Mouse (Mus musculus) lung, postnatal 0 days (tissue): ENCODE data around the gene Gstm3. TPM values are rescaled to one million over a fixed set of nuclear protein-coding genes. Genes with fewer than 3 reads are reported as not detected.

Experiments used
- ATAC-seq: fragments of 200-750 bp; cut with Nextera tagmentation; 2 replicates; pipeline ENCODE4 v1.8.0; 2017; ENCODE audit warnings: moderate library complexity
- DNase-seq: peaks from one replicate; pipeline ENCODE4 v3.0.0-alpha.2; 2016; ENCODE audit warnings: low spot score
- H3K27ac ChIP-seq: fragments of 300-500 bp; sonication (generic); 2 replicates; pipeline ENCODE4 v1.5.1; 2014; ENCODE audit warnings: antibody characterized with exemption, mild to moderate bottlenecking, low read length, mixed read lengths
- H3K27me3 ChIP-seq: fragments of 300-500 bp; sonication (generic); replicated peaks from 2 replicates; pipeline ENCODE4 v1.6.1; 2014; ENCODE audit warnings: low read length, mixed read lengths; ENCODE audit not compliant: insufficient read depth
- H3K36me3 ChIP-seq: fragments of 300-500 bp; sonication (generic); 2 replicates; pipeline ENCODE4 v1.6.1; 2014; ENCODE audit warnings: low read length, mixed read lengths; ENCODE audit not compliant: insufficient read depth
- H3K4me1 ChIP-seq: fragments of 300-500 bp; sonication (generic); 2 replicates; pipeline ENCODE4 v1.6.1; 2014; ENCODE audit warnings: antibody characterized with exemption, low read depth, low read length, mixed read lengths; ENCODE audit not compliant: insufficient read depth
- H3K4me2 ChIP-seq: fragments of 300-500 bp; sonication (generic); replicated peaks from 2 replicates; pipeline ENCODE4 v1.6.1; 2014; ENCODE audit warnings: low read depth, mild to moderate bottlenecking, low read length, moderate library complexity, mixed read lengths
- H3K4me3 ChIP-seq: fragments of 300-500 bp; sonication (generic); 2 replicates; pipeline ENCODE4 v1.5.1; 2014; ENCODE audit warnings: low read depth, low read length
- H3K9ac ChIP-seq: fragments of 300-500 bp; sonication (generic); replicated peaks from 2 replicates; pipeline ENCODE4 v1.6.1; 2014; ENCODE audit warnings: low read depth, mild to moderate bottlenecking
- H3K9me3 ChIP-seq: fragments of 300-500 bp; sonication (generic); 2 replicates; pipeline ENCODE4 v1.6.1; 2016; ENCODE audit warnings: low read length, mixed read lengths
- CTCF ChIP-seq: IDR thresholded peaks from 2 replicates; pipeline ENCODE4 v1.5.1; 2016; ENCODE audit warnings: antibody characterized with exemption, mild to moderate bottlenecking
- EP300 ChIP-seq: IDR thresholded peaks from 2 replicates; pipeline ENCODE4 v1.6.1; 2016; ENCODE audit warnings: antibody characterized with exemption, mild to moderate bottlenecking, control low read depth
- WGBS: fragments of 180-500 bp; shearing (Covaris S2); extraction: QIAGEN DNeasy Blood & Tissue Kit; methylation state at CpG from one replicate; pipeline ENCODE4 v1.1.7; 2014; 5-methylcytosine and 5-hydroxymethylcytosine counted together
- polyA plus RNA-seq: library from polyadenylated mRNA; unstranded; fragments of >200 nt; fragmentation: Nextera tagmentation; extraction: Ambion mirVana; gene quantifications from 2 replicates; pipeline ENCODE4 v1.2.1, GENCODE M21; 2015

Gstm3 gene
- polyA plus RNA-seq, 1 experiment from 2014 or later, result 0.27 TPM

- no peak overlapping the region for H3K4me3 ChIP-seq
- no peak overlapping the region for H3K4me2 ChIP-seq
- WGBS, result 80% methylated on average over 3 of the region's 3 CpGs
- no peaks in the 10 kb centered on the region for H3K9me3 ChIP-seq
- no peaks in the 10 kb centered on the region for H3K36me3 ChIP-seq
- no peak for ATAC-seq
- no peak overlapping the region for H3K9ac ChIP-seq
- H3K27me3 ChIP-seq, result no peaks in the 10 kb centered on the region
- peak; percentile 50 for TF ChIP-seq CTCF
- no peak for TF ChIP-seq EP300
- H3K4me1 ChIP-seq, result no peaks in the 10 kb centered on the region
- DNase-seq, result peak; percentile 17
- no peak overlapping the region for H3K27ac ChIP-seq
These were observed 52.0 kb downstream of the Gstm3 start for GRCm38 (mm10) chr3:107917097-107917496.

GRCm38 (mm10) chr3:107916674-107917073, 52.4 kb downstream of the Gstm3 start:
- WGBS, result 75% methylated on average over 15 of the region's 15 CpGs
- Histone ChIP-seq H3K27me3 (no peaks in the 10 kb centered on the region), H3K36me3 (no peaks in the 10 kb centered on the region), H3K9ac (no peak overlapping the region), H3K9me3 (no peaks in the 10 kb centered on the region), H3K4me1 (no peaks in the 10 kb centered on the region), H3K4me2 (no peak overlapping the region), H3K27ac (no peak overlapping the region), H3K4me3 (no peak overlapping the region)
- DNase-seq, result no peak
- no peak for ATAC-seq
- no peak for TF ChIP-seq EP300
- no peak for TF ChIP-seq CTCF

Other genes starting within 250 kb of the Gstm3 start
- 10.9 and 14.3 TPM in 2 replicates for gene Csf1, start 208.8 kb downstream of the Gstm3 start, polyA plus RNA-seq
- not detected in 2 replicates for gene Eps8l3, start 92.1 kb downstream of the Gstm3 start, polyA plus RNA-seq
- 47.2 and 50.4 TPM in 2 replicates for gene Gstm5, start 73.5 kb downstream of the Gstm3 start, polyA plus RNA-seq
- 5.6 and 6.5 TPM in 2 replicates for gene Gstm7, start 37.5 kb downstream of the Gstm3 start, polyA plus RNA-seq
- 3.6 and 4.1 TPM in 2 replicates for gene Gstm6, start 25.5 kb downstream of the Gstm3 start, polyA plus RNA-seq
- gene Gstm2, start 17.2 kb upstream of the Gstm3 start, polyA plus RNA-seq, result 129 and 132 TPM in 2 replicates
- gene Gstm1, start 48.7 kb upstream of the Gstm3 start, polyA plus RNA-seq, result 230 and 249 TPM in 2 replicates
- gene Gstm4, start 75.6 kb upstream of the Gstm3 start, polyA plus RNA-seq, result 11.2 and 13.4 TPM in 2 replicates
- gene Ampd2, start 117.4 kb upstream of the Gstm3 start, polyA plus RNA-seq, result 11.6 and 12.6 TPM in 2 replicates
- 0.33 and 0.45 TPM in 2 replicates for gene Gnat2, start 123.5 kb upstream of the Gstm3 start, polyA plus RNA-seq
- 87.4 and 96.3 TPM in 2 replicates for gene Gnai3, start 176.9 kb upstream of the Gstm3 start, polyA plus RNA-seq
- gene Gpr61, start 185.6 kb upstream of the Gstm3 start, polyA plus RNA-seq, result not detected in 2 replicates
- 4.6 TPM in 2 replicates for gene Amigo1, start 217.1 kb upstream of the Gstm3 start, polyA plus RNA-seq
- 4.8 and 4.9 TPM in 2 replicates for gene Cyb561d1, start 231.9 kb upstream of the Gstm3 start, polyA plus RNA-seq
- gene Atxn7l2, start 241.7 kb upstream of the Gstm3 start, polyA plus RNA-seq, result 6.1 and 6.7 TPM in 2 replicates